ENCODE assay signal across 9 mouse cellular contexts in the genomic region with DNA sequence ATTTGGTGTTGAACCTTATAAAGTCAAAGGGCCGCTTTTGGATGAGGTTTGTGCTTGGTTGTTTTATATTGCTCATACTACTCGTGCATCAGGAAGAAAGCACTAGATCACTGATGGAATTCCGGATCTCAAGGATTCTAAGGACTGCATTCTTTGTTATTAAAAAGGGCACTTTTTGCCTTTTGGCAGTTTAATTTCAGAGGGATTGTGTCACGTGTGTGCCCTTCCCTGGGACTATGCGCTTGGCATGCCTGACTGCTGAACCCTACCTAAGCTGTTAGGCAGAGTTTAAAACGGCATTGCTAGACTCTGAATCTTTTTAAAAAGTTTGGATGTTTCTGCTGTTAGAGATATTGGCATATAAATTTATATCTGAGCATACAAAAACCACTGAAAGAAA. TPM values are rescaled to one million over a fixed set of nuclear protein-coding genes. Genes with fewer than 3 reads are reported as not detected.
DNase-seq lines count a peak whose midpoint lies in the region; ATAC-seq and TF ChIP-seq lines count a peak whose summit lies in the region.
"Had no signal": no experiment of that assay in that cellular context is flagged by ENCODE, and none has a peak within 500 bp of the region (broad histone marks: within the 10 kb centered on the region; RNA-seq: fewer than 3 reads in every experiment).

No protein-coding gene starts in this region.

- peak overlapping the region; percentile 80 for H3K27ac ChIP-seq in forebrain, embryonic 12.5 days
- H3K27ac ChIP-seq in hindbrain, postnatal 0 days = no peak overlapping the region
- peak overlapping the region; percentile 46 for H3K27ac ChIP-seq in midbrain, embryonic 14.5 days (replicated peaks; ENCODE audit: low read depth, low read length)
- H3K27ac ChIP-seq: liver, embryonic 15.5 days had no signal

- H3K9me3 ChIP-seq in forebrain, embryonic 12.5 days = no peaks in the 10 kb centered on the region
- H3K9me3 ChIP-seq in hindbrain, postnatal 0 days (ENCODE audit: low read length) = no peaks in the 10 kb centered on the region
- H3K9me3 ChIP-seq in midbrain, embryonic 14.5 days (ENCODE audit: control insufficient read depth, low read length) = no peaks in the 10 kb centered on the region
- H3K9me3 ChIP-seq: liver, embryonic 15.5 days had no signal

- peaks cover 13% of the 10 kb centered on the region for H3K4me1 ChIP-seq in forebrain, embryonic 12.5 days
- H3K4me1 ChIP-seq in hindbrain, postnatal 0 days (ENCODE audit: insufficient read depth, low read length) = no peaks in the 10 kb centered on the region
- peaks cover 14% of the 10 kb centered on the region for H3K4me1 ChIP-seq in midbrain, embryonic 14.5 days (ENCODE audit: control insufficient read depth, insufficient read depth, low read length)

- H3K27me3 ChIP-seq in forebrain, embryonic 12.5 days = no peaks in the 10 kb centered on the region
- no peaks in the 10 kb centered on the region for H3K27me3 ChIP-seq in hindbrain, postnatal 0 days (ENCODE audit: insufficient read depth, low read length)
- H3K27me3 ChIP-seq in midbrain, embryonic 14.5 days (ENCODE audit: control insufficient read depth, insufficient read depth, low read length) = no peaks in the 10 kb centered on the region

- DNase-seq in kidney, adult 11 months = peak; percentile 23
- no peak for DNase-seq in kidney, postnatal 14 days
- DNase-seq in hindbrain, postnatal 0 days (ENCODE audit: low spot score) = no peak
- no peak for DNase-seq in midbrain, embryonic 14.5 days
- DNase-seq in urinary bladder, adult 18-20 months (ENCODE audit: low spot score in 2 of 2) = no peak
- DNase-seq in cerebellum, postnatal 25 days = no peak
- DNase-seq in cerebellum, adult 11-12 months = no peak

- no peak for ATAC-seq in forebrain, embryonic 12.5 days (ENCODE audit: low FRiP score)
- no peak for ATAC-seq in hindbrain, postnatal 0 days
- ATAC-seq in midbrain, embryonic 14.5 days (ENCODE audit: low FRiP score, low TSS enrichment) = no peak

- H3K4me2 ChIP-seq in forebrain, embryonic 12.5 days = peak overlapping the region; percentile 61
- peak overlapping the region; percentile 80 for H3K4me2 ChIP-seq in hindbrain, postnatal 0 days (ENCODE audit: low read depth, low read length)
- H3K4me2 ChIP-seq in midbrain, embryonic 14.5 days (ENCODE audit: low read length) = peak overlapping the region; percentile 68
- H3K4me2 ChIP-seq: liver, embryonic 15.5 days had no signal

- no peaks in the 10 kb centered on the region; the same call in 1 of the 2 replicates for H3K36me3 ChIP-seq in forebrain, embryonic 12.5 days (replicated peaks)
- H3K36me3 ChIP-seq in hindbrain, postnatal 0 days (ENCODE audit: insufficient read depth, low read length) = no peaks in the 10 kb centered on the region
- H3K36me3 ChIP-seq in midbrain, embryonic 14.5 days (ENCODE audit: control insufficient read depth, insufficient read depth, low read length) = no peaks in the 10 kb centered on the region
- H3K36me3 ChIP-seq: liver, embryonic 15.5 days had no signal

- TF ChIP-seq CTCF in hindbrain, postnatal 0 days (IDR thresholded peaks at IDR 0.05; ENCODE audit: low read depth) = no peak

- H3K4me3 ChIP-seq in forebrain, embryonic 12.5 days (replicated peaks) = peak overlapping the region; percentile 54
- H3K4me3 ChIP-seq in hindbrain, postnatal 0 days (ENCODE audit: low read length) = peak overlapping the region; percentile 82
- H3K4me3 ChIP-seq in midbrain, embryonic 14.5 days (replicated peaks; ENCODE audit: low read depth, low read length) = peak overlapping the region; percentile 90
- H3K4me3 ChIP-seq: liver, embryonic 15.5 days had no signal

- 26% methylated on average over 6 of the region's 6 CpGs for WGBS in forebrain, embryonic 12.5 days
- WGBS in hindbrain, postnatal 0 days = 53% methylated on average over 6 of the region's 6 CpGs
- 34% methylated on average over 6 of the region's 6 CpGs for WGBS in midbrain, embryonic 14.5 days

- H3K9ac ChIP-seq in forebrain, embryonic 12.5 days = peak overlapping the region; percentile 65
- 0 out of 2 replicates have a peak overlapping the region, but pooled peaks have one; percentile 13 for H3K9ac ChIP-seq in hindbrain, postnatal 0 days (replicated peaks; ENCODE audit: low read length)
- H3K9ac ChIP-seq in midbrain, embryonic 14.5 days (replicated peaks; ENCODE audit: low read length) = peak overlapping the region; percentile 40
- H3K9ac ChIP-seq: liver, embryonic 15.5 days had no signal

RNA-seq across cellular contexts. Expression of a gene that starts 4.0 kb away (rescaled TPM):
- 233 and 239 TPM in 2 replicates for polyA plus RNA-seq in forebrain, embryonic 12.5 days (2016; fragmentation: Nextera tagmentation; extraction: Ambion mirVana)
- 66.3 and 67.8 TPM in 2 replicates for total RNA-seq in hindbrain, postnatal 0 days (2014; rRNA removed)
- 60.6 and 65.6 TPM in 2 replicates for polyA plus RNA-seq in hindbrain, postnatal 0 days (2015; fragmentation: Nextera tagmentation; extraction: Ambion mirVana)
- 149 and 156 TPM in 2 replicates for polyA plus RNA-seq in midbrain, embryonic 14.5 days (2014; fragmentation: Nextera tagmentation; extraction: Ambion mirVana)

Comparison
In these comparisons a context has a peak if more than half of its experiments do, and no peak if none do; other contexts are left out.
1. H3K9ac ChIP-seq: peak in every context shown above with its lines; median percentile 65 in forebrain, embryonic 12.5 days; 40 in midbrain, embryonic 14.5 days; 13 in hindbrain, postnatal 0 days.